In the genomic region with DNA sequence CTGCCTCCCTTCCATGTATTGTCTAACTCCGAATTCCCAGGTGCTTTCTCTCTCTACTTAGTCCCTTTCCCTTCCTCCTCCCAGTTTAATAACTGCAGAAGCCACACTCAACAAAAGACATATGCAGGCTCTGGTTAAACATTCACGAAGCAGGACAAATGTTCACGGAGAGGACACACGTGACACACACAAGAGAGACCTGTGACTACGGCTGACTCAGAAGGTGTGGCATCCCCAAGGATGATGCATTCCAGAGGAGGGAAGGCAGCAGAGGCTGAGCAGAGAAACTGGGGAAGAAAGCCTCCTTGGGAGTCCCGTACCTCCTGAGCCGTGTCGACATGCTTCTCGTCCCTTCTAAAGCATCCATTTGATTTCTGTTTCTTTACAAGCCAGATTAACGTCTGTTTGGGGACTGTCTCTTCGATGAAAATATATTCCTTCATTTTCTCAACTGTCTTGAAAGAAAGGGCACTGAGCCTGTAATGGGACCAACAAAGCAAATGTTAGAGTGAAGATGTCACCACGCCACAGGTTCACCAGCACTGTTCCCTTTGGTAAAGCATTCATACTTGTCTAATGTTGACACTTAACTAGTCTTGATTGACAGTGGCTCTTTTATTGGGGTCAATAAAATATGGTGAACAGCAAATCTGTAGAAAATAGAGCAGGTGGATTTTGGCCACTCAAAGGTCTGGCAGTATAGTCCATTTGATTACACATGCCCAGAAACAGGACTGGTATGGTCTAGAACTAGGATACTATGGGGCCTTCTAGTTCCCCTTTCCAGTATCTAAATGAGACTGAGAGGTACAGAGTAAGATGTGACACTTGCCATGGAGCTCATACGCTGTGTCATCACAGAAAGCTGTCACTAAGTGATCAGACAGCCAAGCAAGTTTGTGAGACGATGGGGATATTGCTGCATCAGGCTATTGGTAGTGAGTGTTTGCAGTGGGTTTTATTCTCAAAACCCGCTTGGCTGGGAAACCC, we compare ENCODE assay signal across 18 mouse cellular contexts. TPM values are rescaled to one million over a fixed set of nuclear protein-coding genes. Genes with fewer than 3 reads are reported as not detected.
DNase-seq lines count a peak whose midpoint lies in the region; ATAC-seq and TF ChIP-seq lines count a peak whose summit lies in the region.
"Had no signal": no experiment of that assay in that cellular context is flagged by ENCODE, and none has a peak within 500 bp of the region (broad histone marks: within the 10 kb centered on the region; RNA-seq: fewer than 3 reads in every experiment).

No protein-coding gene starts in this region.

- H3K4me1 ChIP-seq in liver, adult 2 months (ENCODE audit: control insufficient read depth, insufficient read depth, low read length), result peaks cover 6% of the 10 kb centered on the region; the same call in 1 of the 2 replicates
- H3K4me1 ChIP-seq in liver, embryonic 12.5 days, result no peaks in the 10 kb centered on the region
- H3K4me1 ChIP-seq in intestine, embryonic 14.5 days (replicated peaks; ENCODE audit: control insufficient read depth, insufficient read depth, low read length), result no peaks in the 10 kb centered on the region
- no peaks in the 10 kb centered on the region for H3K4me1 ChIP-seq in kidney, postnatal 0 days (replicated peaks; ENCODE audit: insufficient read depth, low read length)
- H3K4me1 ChIP-seq in stomach, embryonic 16.5 days (ENCODE audit: control insufficient read depth, insufficient read depth, low read length), result no peaks in the 10 kb centered on the region
- H3K4me1 ChIP-seq in heart, embryonic 10.5 days, result no peaks in the 10 kb centered on the region
- H3K4me1 ChIP-seq: limb, embryonic 13.5 days had no signal

- peak; percentile 84 for DNase-seq in liver, adult 2 months (ENCODE audit: extremely low read depth, low read depth, low spot score)
- DNase-seq in intestine, embryonic 14.5 days (ENCODE audit: low spot score), result peak; percentile 68
- DNase-seq in kidney, postnatal 0 days (ENCODE audit: low spot score), result peak; percentile 4
- no peak for DNase-seq in thymus, postnatal 0 days (ENCODE audit: low spot score)
- DNase-seq in embryo, embryonic 9.5 days (ENCODE audit: extremely low spot score), result no peak
- no peak for DNase-seq in heart, embryonic 10.5 days (ENCODE audit: low spot score)
- DNase-seq: lung, postnatal 10 days had no signal

- ATAC-seq in liver, embryonic 12.5 days, result no peak
- peak; percentile 92 for ATAC-seq in intestine, embryonic 14.5 days (replicated peaks; ENCODE audit: low FRiP score, low TSS enrichment, low read depth)
- ATAC-seq in kidney, postnatal 0 days (replicated peaks; ENCODE audit: low FRiP score, low read depth), result peak; percentile 84
- peak; percentile 87; the same call in 1 of the 2 replicates for ATAC-seq in stomach, embryonic 16.5 days (ENCODE audit: insufficient read depth, low FRiP score)
- ATAC-seq: forebrain, embryonic 14.5 days had no signal

- no peaks in the 10 kb centered on the region for H3K27me3 ChIP-seq in liver, adult 2 months (ENCODE audit: control insufficient read depth, insufficient read depth, low read length)
- H3K27me3 ChIP-seq in liver, embryonic 12.5 days (replicated peaks), result no peaks in the 10 kb centered on the region
- no peaks in the 10 kb centered on the region for H3K27me3 ChIP-seq in intestine, embryonic 14.5 days (replicated peaks; ENCODE audit: control insufficient read depth, insufficient read depth, low read length)
- no peaks in the 10 kb centered on the region for H3K27me3 ChIP-seq in kidney, postnatal 0 days (ENCODE audit: insufficient read depth, low read length)
- no peaks in the 10 kb centered on the region for H3K27me3 ChIP-seq in stomach, embryonic 16.5 days (ENCODE audit: control insufficient read depth, insufficient read depth, low read length)
- H3K27me3 ChIP-seq in heart, embryonic 10.5 days (ENCODE audit: insufficient read depth, poor library complexity, severe bottlenecking), result no peaks in the 10 kb centered on the region
- H3K27me3 ChIP-seq: limb, embryonic 13.5 days had no signal

- TF ChIP-seq POLR2A in liver, adult 2 months (IDR thresholded peaks at IDR 0.05; ENCODE audit: extremely low read depth, insufficient read depth, low read length), result no peak

- 65% methylated on average over 15 of the region's 15 CpGs for WGBS in liver, adult 2 months
- 68% methylated on average over 15 of the region's 15 CpGs for WGBS in liver, embryonic 12.5 days (ENCODE audit: insufficient replicate concordance)
- WGBS in intestine, embryonic 14.5 days, result 63% methylated on average over 15 of the region's 15 CpGs
- WGBS in kidney, postnatal 0 days, result 69% methylated on average over 15 of the region's 15 CpGs
- WGBS in stomach, embryonic 16.5 days, result 65% methylated on average over 15 of the region's 15 CpGs
- WGBS in heart, embryonic 10.5 days, result 76% methylated on average over 15 of the region's 15 CpGs

- no peak overlapping the region for H3K9ac ChIP-seq in liver, adult 2 months (ENCODE audit: low read depth, low read length)
- no peak overlapping the region for H3K9ac ChIP-seq in liver, embryonic 12.5 days
- H3K9ac ChIP-seq in intestine, embryonic 14.5 days (ENCODE audit: low read length), result no peak overlapping the region
- no peak overlapping the region for H3K9ac ChIP-seq in kidney, postnatal 0 days (ENCODE audit: low read depth, low read length)
- H3K9ac ChIP-seq in stomach, embryonic 16.5 days (ENCODE audit: low read length), result no peak overlapping the region
- H3K9ac ChIP-seq: limb, embryonic 13.5 days had no signal

- H3K27ac ChIP-seq in liver, adult 2 months (replicated peaks; ENCODE audit: insufficient read depth, low read depth, low read length), result no peak overlapping the region
- H3K27ac ChIP-seq in liver, embryonic 12.5 days, result no peak overlapping the region
- peak overlapping the region; percentile 71 for H3K27ac ChIP-seq in intestine, embryonic 14.5 days (ENCODE audit: low read depth)
- no peak overlapping the region for H3K27ac ChIP-seq in kidney, postnatal 0 days
- peak overlapping the region; percentile 43 for H3K27ac ChIP-seq in stomach, embryonic 16.5 days (ENCODE audit: low read length)
- H3K27ac ChIP-seq in heart, embryonic 10.5 days, result no peak overlapping the region
- H3K27ac ChIP-seq: left cerebral cortex, adult 2 months; limb, embryonic 13.5 days had no signal

- no peaks in the 10 kb centered on the region for H3K79me2 ChIP-seq in liver, adult 2 months (ENCODE audit: control insufficient read depth, insufficient read depth, low read length)

- H3K4me2 ChIP-seq in liver, embryonic 12.5 days, result no peak overlapping the region
- no peak overlapping the region for H3K4me2 ChIP-seq in intestine, embryonic 14.5 days (ENCODE audit: low read length)
- H3K4me2 ChIP-seq in kidney, postnatal 0 days (ENCODE audit: low read length), result no peak overlapping the region
- no peak overlapping the region for H3K4me2 ChIP-seq in stomach, embryonic 16.5 days (ENCODE audit: low read depth, low read length)
- H3K4me2 ChIP-seq: heart, embryonic 11.5 days; limb, embryonic 13.5 days; midbrain, embryonic 11.5 days had no signal

- H3K9me3 ChIP-seq in liver, embryonic 12.5 days (replicated peaks), result no peaks in the 10 kb centered on the region
- no peaks in the 10 kb centered on the region for H3K9me3 ChIP-seq in intestine, embryonic 14.5 days (ENCODE audit: control insufficient read depth, low read length)
- no peaks in the 10 kb centered on the region for H3K9me3 ChIP-seq in kidney, postnatal 0 days (replicated peaks; ENCODE audit: low read length)
- no peaks in the 10 kb centered on the region for H3K9me3 ChIP-seq in stomach, embryonic 16.5 days (replicated peaks; ENCODE audit: control insufficient read depth, low read length)
- H3K9me3 ChIP-seq in heart, embryonic 10.5 days, result no peaks in the 10 kb centered on the region
- H3K9me3 ChIP-seq: limb, embryonic 13.5 days had no signal

- no peaks in the 10 kb centered on the region for H3K36me3 ChIP-seq in liver, adult 2 months (ENCODE audit: control insufficient read depth, insufficient read depth, low read length)
- no peaks in the 10 kb centered on the region for H3K36me3 ChIP-seq in liver, embryonic 12.5 days
- H3K36me3 ChIP-seq in intestine, embryonic 14.5 days (ENCODE audit: control insufficient read depth, insufficient read depth, low read length), result no peaks in the 10 kb centered on the region
- no peaks in the 10 kb centered on the region for H3K36me3 ChIP-seq in kidney, postnatal 0 days (ENCODE audit: insufficient read depth, low read length)
- H3K36me3 ChIP-seq in stomach, embryonic 16.5 days (ENCODE audit: control insufficient read depth, insufficient read depth, low read length), result no peaks in the 10 kb centered on the region
- H3K36me3 ChIP-seq in heart, embryonic 10.5 days, result no peaks in the 10 kb centered on the region
- H3K36me3 ChIP-seq: limb, embryonic 13.5 days had no signal

- TF ChIP-seq CTCF in liver, adult 2 months (IDR thresholded peaks at IDR 0.05; ENCODE audit: low read depth, low read length), result no peak
- TF ChIP-seq CTCF in kidney, postnatal 0 days (IDR thresholded peaks at IDR 0.05; ENCODE audit: low read depth), result no peak

- H3K4me3 ChIP-seq in liver, adult 2 months (ENCODE audit: insufficient read depth, low read depth, low read length), result no peak overlapping the region
- H3K4me3 ChIP-seq in liver, embryonic 12.5 days, result no peak overlapping the region
- H3K4me3 ChIP-seq in intestine, embryonic 14.5 days (ENCODE audit: low read depth, low read length), result no peak overlapping the region
- no peak overlapping the region for H3K4me3 ChIP-seq in kidney, postnatal 0 days (replicated peaks; ENCODE audit: low read depth, low read length)
- no peak overlapping the region for H3K4me3 ChIP-seq in stomach, embryonic 16.5 days (replicated peaks; ENCODE audit: low read length)
- H3K4me3 ChIP-seq in heart, embryonic 10.5 days, result no peak overlapping the region
- H3K4me3 ChIP-seq: left cerebral cortex, adult 2 months; limb, embryonic 13.5 days had no signal

RNA-seq across cellular contexts. Expression of a gene that starts 23.2 kb away (rescaled TPM):
- total RNA-seq in liver, adult 2 months (2014; rRNA removed), result 1,917 and 2,554 TPM in 2 replicates
- polyA plus RNA-seq in liver, adult 2 months (2012; rRNA removed), result 1,366 and 1,553 TPM in 2 replicates
- 38.6 and 46.3 TPM in 2 replicates for polyA plus RNA-seq in liver, embryonic 12.5 days (2016; fragmentation: Nextera tagmentation; extraction: Ambion mirVana)
- polyA plus RNA-seq in intestine, embryonic 14.5 days (2014; fragmentation: Nextera tagmentation; extraction: Ambion mirVana), result 0.05 TPM in 1 of 2 replicates, not detected in the other
- 0.25 and 0.79 TPM in 2 replicates for polyA plus RNA-seq in kidney, postnatal 0 days (2015; fragmentation: Nextera tagmentation; extraction: Ambion mirVana)
- 10.9 and 15.0 TPM in 2 replicates for polyA plus RNA-seq in stomach, embryonic 16.5 days (2015; fragmentation: Nextera tagmentation; extraction: Ambion mirVana)
- not detected in 2 replicates for polyA plus RNA-seq in thymus, postnatal 0 days (2015; fragmentation: Nextera tagmentation; extraction: Ambion mirVana)
- 0.15 and 0.57 TPM in 2 replicates for polyA plus RNA-seq in heart, embryonic 10.5 days (2016; fragmentation: Nextera tagmentation; extraction: Ambion mirVana)
- total RNA-seq: hematopoietic stem cell, adult 5-6 weeks; left cerebral cortex, adult 2 months; MEL had no signal
- polyA plus RNA-seq: forebrain, embryonic 14.5 days; limb, embryonic 13.5 days; midbrain, embryonic 11.5 days had no signal

RNA-seq across cellular contexts. Expression of a gene that starts 31.6 kb away (rescaled TPM):
- 3.8 and 8.8 TPM in 2 replicates for total RNA-seq in liver, adult 2 months (2014; rRNA removed)
- polyA plus RNA-seq in liver, adult 2 months (2012; rRNA removed), result 3.7 and 7.5 TPM in 2 replicates
- 1.4 and 1.7 TPM in 2 replicates for polyA plus RNA-seq in liver, embryonic 12.5 days (2016; fragmentation: Nextera tagmentation; extraction: Ambion mirVana)
- 2.5 and 3.5 TPM in 2 replicates for polyA plus RNA-seq in intestine, embryonic 14.5 days (2014; fragmentation: Nextera tagmentation; extraction: Ambion mirVana)
- 0.71 and 0.84 TPM in 2 replicates for polyA plus RNA-seq in kidney, postnatal 0 days (2015; fragmentation: Nextera tagmentation; extraction: Ambion mirVana)
- 2.7 and 3.6 TPM in 2 replicates for polyA plus RNA-seq in stomach, embryonic 16.5 days (2015; fragmentation: Nextera tagmentation; extraction: Ambion mirVana)
- 0.84 and 0.94 TPM in 2 replicates for polyA plus RNA-seq in thymus, postnatal 0 days (2015; fragmentation: Nextera tagmentation; extraction: Ambion mirVana)
- 0.20 TPM in 1 of 2 replicates, not detected in the other for polyA plus RNA-seq in heart, embryonic 10.5 days (2016; fragmentation: Nextera tagmentation; extraction: Ambion mirVana)
- total RNA-seq: gastrocnemius, adult 8-10 months; hematopoietic stem cell, adult 5-6 weeks; neutrophil, adult 5-6 weeks had no signal
- polyA plus RNA-seq: heart, embryonic 11.5 days; limb, embryonic 13.5 days; midbrain, embryonic 11.5 days had no signal

Comparison
In these comparisons a context has a peak if more than half of its experiments do, and no peak if none do; other contexts are left out.
1. RNA of a gene that starts 23.2 kb away (polyA plus RNA-seq): 1,366 to 1,553 TPM in liver, adult 2 months; 38.6 to 46.3 TPM in liver, embryonic 12.5 days, 10.9 to 15.0 TPM in stomach, embryonic 16.5 days, 0.15 to 0.57 TPM in heart, embryonic 10.5 days, 0.25 to 0.79 TPM in kidney, postnatal 0 days, 0.05 TPM in intestine, embryonic 14.5 days and not detected in thymus, postnatal 0 days; every median in the first group is over 10 times any median in the second.
2. DNase-seq: peak in liver, adult 2 months (single experiment), intestine, embryonic 14.5 days (single experiment) and kidney, postnatal 0 days (single experiment); none in thymus, postnatal 0 days (single experiment), embryo, embryonic 9.5 days (single experiment) and heart, embryonic 10.5 days (single experiment).
3. H3K27ac ChIP-seq: peak in intestine, embryonic 14.5 days (single experiment) and stomach, embryonic 16.5 days (single experiment); none in liver, adult 2 months (single experiment), liver, embryonic 12.5 days (single experiment), kidney, postnatal 0 days (single experiment) and heart, embryonic 10.5 days (single experiment).